Mouse (Mus musculus) liver, adult 2 months (tissue): ENCODE measurements around the gene Ckb. TPM values are rescaled to one million over a fixed set of nuclear protein-coding genes. Genes with fewer than 3 reads are reported as not detected.
"Not testable (repeated sequence)": the region's sequence is repeated elsewhere in the genome, so short reads cannot be mapped to it uniquely, and the experiment has no call there.

Experiments
- DNase-seq: peaks from one replicate; pipeline ENCODE4 v3.0.0-alpha.2; 2011; ENCODE audit warnings: low read depth, low spot score; ENCODE audit errors: extremely low read depth
- H3K27ac ChIP-seq: fragments of 200-500 bp; replicated peaks from 2 replicates; pipeline ENCODE4 v1.5.1; 2012; ENCODE audit warnings: low read depth, mild to moderate bottlenecking, control low read depth, inconsistent platforms, low read length; ENCODE audit not compliant: insufficient read depth
- H3K27me3 ChIP-seq: fragments of 200-500 bp; 2 replicates; pipeline ENCODE4 v1.6.1; 2012; ENCODE audit warnings: mild to moderate bottlenecking, moderate library complexity, low read length, inconsistent platforms; ENCODE audit not compliant: control insufficient read depth, insufficient read depth
- H3K36me3 ChIP-seq: fragments of 200-500 bp; 2 replicates; pipeline ENCODE4 v1.6.1; 2012; ENCODE audit warnings: low read length, inconsistent platforms; ENCODE audit not compliant: control insufficient read depth, insufficient read depth
- H3K4me1 ChIP-seq: fragments of 200-500 bp; 2 replicates; pipeline ENCODE4 v1.6.1; 2011; ENCODE audit warnings: low read length; ENCODE audit not compliant: control insufficient read depth, insufficient read depth
- H3K4me3 ChIP-seq: fragments of 200-500 bp; 2 replicates; pipeline ENCODE4 v1.5.1; 2011; ENCODE audit warnings: low read depth, mild to moderate bottlenecking, control low read depth, low read length, moderate library complexity; ENCODE audit not compliant: insufficient read depth
- H3K79me2 ChIP-seq: fragments of 200-500 bp; 2 replicates; pipeline ENCODE4 v1.6.1; 2012; ENCODE audit warnings: inconsistent platforms, mild to moderate bottlenecking, low read length, moderate library complexity; ENCODE audit not compliant: control insufficient read depth, insufficient read depth
- H3K9ac ChIP-seq: fragments of 200-500 bp; 2 replicates; pipeline ENCODE4 v1.6.1; 2012; ENCODE audit warnings: low read depth, mild to moderate bottlenecking, control low read depth, inconsistent platforms, low read length
- CTCF ChIP-seq: fragments of 200-500 bp; IDR thresholded peaks from 2 replicates; pipeline ENCODE4 v1.5.1; 2011; ENCODE audit warnings: low read depth, low read length, control low read depth
- POLR2A ChIP-seq: fragments of 200-500 bp; IDR thresholded peaks from 2 replicates; pipeline ENCODE4 v1.6.1; 2011; ENCODE audit warnings: low read length, control low read depth; ENCODE audit not compliant: insufficient read depth; ENCODE audit errors: extremely low read depth
- WGBS: fragments of 180-500 bp; shearing (Covaris S2); methylation state at CpG from one replicate; pipeline ENCODE4 v1.1.7; 2018; 5-methylcytosine and 5-hydroxymethylcytosine counted together
- polyA plus RNA-seq: library from polyadenylated mRNA; depleted of rRNA; stranded (reverse); fragments of >200 nt; gene quantifications from 2 replicates; pipeline ENCODE4 v1.2.3, GENCODE M21; 2012; rRNA removed
- total RNA-seq: library from RNA; depleted of rRNA; stranded (reverse); fragments of >200 nt; gene quantifications from 2 replicates; pipeline ENCODE4 v1.2.3, GENCODE M21; 2014; rRNA removed

Ckb gene
- total RNA-seq (9.7 and 9.9 TPM in 2 replicates), polyA plus RNA-seq (15.3 and 17.8 TPM in 2 replicates)

- Histone ChIP-seq H3K79me2 (no peaks in the 10 kb centered on the region), H3K36me3 (no peaks in the 10 kb centered on the region), H3K4me3 (peak within 1 kb of the TSS; percentile 66), H3K27ac (no peak within 1 kb of the TSS), H3K9ac (peak within 1 kb of the TSS; percentile 62), H3K27me3 (peaks cover 16% of the 10 kb centered on the region), H3K4me1 (peaks cover 12% of the 10 kb centered on the region)
- WGBS = 2% methylated on average over 31 of the region's 31 CpGs
- DNase-seq = no peak
- 0 out of 2 replicates have a peak, but pooled peaks have one; percentile 21 for TF ChIP-seq POLR2A
- no peak for TF ChIP-seq CTCF
Measured at GRCm38 (mm10) chr12:111672176-111672575, at the start of gene Ckb. TSS of gene Ckb (minus strand) at chr12:111672338.

GRCm38 (mm10) chr12:111720222-111720621 is 48.1 kb upstream of the Ckb start:
- Histone ChIP-seq H3K4me3 (no peak overlapping the region), H3K27me3 (no peaks in the 10 kb centered on the region), H3K9ac (no peak overlapping the region), H3K27ac (no peak overlapping the region), H3K36me3 (no peaks in the 10 kb centered on the region; the same call in 1 of the 2 replicates), H3K4me1 (no peaks in the 10 kb centered on the region), H3K79me2 (no peaks in the 10 kb centered on the region; the same call in 1 of the 2 replicates)
- TF ChIP-seq CTCF = no peak
- 95% methylated on average over 4 of the region's 4 CpGs for WGBS
- DNase-seq = no peak

GRCm38 (mm10) chr12:111718656-111719055 is 46.5 kb upstream of the Ckb start:
- no peak for DNase-seq
- H3K4me3 ChIP-seq = no peak overlapping the region
- no peaks in the 10 kb centered on the region for H3K27me3 ChIP-seq
- H3K9ac ChIP-seq = no peak overlapping the region
- H3K79me2 ChIP-seq = peaks cover 4% of the 10 kb centered on the region; the same call in 1 of the 2 replicates
- TF ChIP-seq POLR2A = no peak
- no peaks in the 10 kb centered on the region; the same call in 1 of the 2 replicates for H3K36me3 ChIP-seq
- 81% methylated on average over 8 of the region's 8 CpGs for WGBS
- 0 out of 2 replicates have a peak, but pooled peaks cover 2% of the 10 kb centered on the region for H3K4me1 ChIP-seq
- no peak overlapping the region for H3K27ac ChIP-seq

- Histone ChIP-seq H3K27me3 (no peaks in the 10 kb centered on the region), H3K79me2 (peaks cover 8% of the 10 kb centered on the region; the same call in 1 of the 2 replicates), H3K36me3 (no peaks in the 10 kb centered on the region), H3K9ac (no peak overlapping the region), H3K4me1 (peaks cover 9% of the 10 kb centered on the region), H3K4me3 (no peak overlapping the region), H3K27ac (no peak overlapping the region)
- 95% methylated on average over 7 of the region's 7 CpGs for WGBS
- no peak for DNase-seq
- TF ChIP-seq POLR2A = no peak
Measured at GRCm38 (mm10) chr12:111716505-111716904, 44.4 kb upstream of the Ckb start.

GRCm38 (mm10) chr12:111713880-111714279 is 41.7 kb upstream of the Ckb start:
- peaks cover 11% of the 10 kb centered on the region for H3K36me3 ChIP-seq
- 60% methylated on average over 6 of the region's 6 CpGs for WGBS
- not testable (repeated sequence) for H3K27ac ChIP-seq, H3K79me2 ChIP-seq, H3K4me3 ChIP-seq, H3K27me3 ChIP-seq, DNase-seq, H3K4me1 ChIP-seq, H3K9ac ChIP-seq

GRCm38 (mm10) chr12:111713004-111713651 is 41.0 kb upstream of the Ckb start, which contains the start of the genes Bag5 and Apopt1:
TSS of gene Bag5 (minus strand) at chr12:111713257.
TSS of gene Apopt1 (plus strand) at chr12:111713261.
- Histone ChIP-seq H3K79me2 (peaks cover 8% of the 10 kb centered on the region; the same call in 1 of the 2 replicates), H3K9ac (peak within 1 kb of the TSS; percentile 87), H3K4me3 (peak within 1 kb of the TSS; percentile 75), H3K36me3 (peaks cover 13% of the 10 kb centered on the region), H3K27me3 (no peaks in the 10 kb centered on the region), H3K4me1 (peaks cover 10% of the 10 kb centered on the region), H3K27ac (peak within 1 kb of the TSS; percentile 23; the same call in 1 of the 2 replicates)
- WGBS = under 1% methylated on average over 83 of the region's 86 CpGs
- TF ChIP-seq POLR2A = peak; percentile 62; the same call in 1 of the 2 replicates
- peak; percentile 14; the same call in 1 of the 2 replicates for TF ChIP-seq CTCF
- DNase-seq = peak; percentile 72
